Mouse (Mus musculus): ENCODE results near the gene Rps16.

DNA sequence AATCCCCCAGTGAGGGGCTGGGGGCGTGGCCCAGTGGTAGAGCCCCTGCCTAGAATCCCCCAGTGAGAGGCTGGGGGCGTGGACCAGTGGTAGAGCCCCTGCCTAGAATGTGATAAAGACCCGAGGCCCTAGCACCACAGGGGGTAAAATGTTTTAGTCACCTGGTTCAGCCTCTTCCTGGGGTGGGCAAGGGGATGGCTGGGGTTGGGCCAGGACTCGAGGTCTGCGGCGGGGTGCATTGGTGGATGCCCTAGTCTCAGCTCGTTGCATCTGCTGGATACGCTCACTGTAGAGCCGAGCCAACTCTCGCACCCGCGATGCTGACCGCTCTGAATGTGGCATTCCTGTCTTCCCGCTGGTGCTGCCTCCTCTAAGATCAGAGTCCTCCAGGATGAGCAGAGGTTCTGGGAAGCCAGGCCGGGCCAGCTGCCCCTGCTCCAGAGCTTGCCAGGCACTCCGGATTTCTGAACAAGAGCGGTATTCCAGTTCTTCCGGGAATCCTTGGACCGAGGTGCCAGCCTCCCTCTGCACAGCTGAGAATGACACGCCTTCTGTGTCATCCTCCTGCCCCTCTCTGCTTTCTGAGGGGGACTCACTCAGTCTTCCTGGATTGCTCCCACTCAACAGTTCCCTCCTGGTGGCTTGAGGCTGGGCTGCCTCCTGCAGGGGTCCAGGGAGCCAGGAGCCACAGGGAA is 11.3 kb downstream of the Rps16 start:
- TF ChIP-seq GATA1 (IDR thresholded peaks at IDR 0.05; ENCODE audit: borderline replicate concordance, low read length) (no peak), CTCF (IDR thresholded peaks at IDR 0.05; ENCODE audit: low read depth, low read length) (no peak), POLR2AphosphoS5 (IDR thresholded peaks at IDR 0.05; ENCODE audit: insufficient replicate concordance, low read depth, low read length) (no peak), TAL1 (conservative IDR thresholded peaks at IDR 0.05; ENCODE audit: low read depth, low read length) (no peak), GATA2 (IDR thresholded peaks at IDR 0.05; ENCODE audit: borderline replicate concordance, low read depth, low read length) (no peak)

Data from G1E (cell line).